Mouse (Mus musculus) lung, adult 2 months (tissue): ENCODE data around the gene N4bp1. TPM values are rescaled to one million over a fixed set of nuclear protein-coding genes. Genes with fewer than 3 reads are reported as not detected.

Source experiments
- DNase-seq: peaks from one replicate; pipeline ENCODE4 v3.0.0; 2022
- H3K4me1 ChIP-seq: fragments of 200-500 bp; 2 replicates; pipeline ENCODE4 v1.6.1; 2011; ENCODE audit warnings: low read length; ENCODE audit not compliant: control insufficient read depth, insufficient read depth
- H3K4me3 ChIP-seq: fragments of 200-500 bp; replicated peaks from 2 replicates; pipeline ENCODE3; 2011; ENCODE audit warnings: low read depth, mild to moderate bottlenecking, control low read depth, low read length; ENCODE audit errors: extremely low read depth
- CTCF ChIP-seq: fragments of 200-500 bp; IDR thresholded peaks from 2 replicates; pipeline ENCODE4 v1.5.1; 2011; ENCODE audit warnings: mild to moderate bottlenecking, low read length, control low read depth; ENCODE audit not compliant: insufficient read depth
- POLR2A ChIP-seq: fragments of 200-500 bp; IDR thresholded peaks from 2 replicates; pipeline ENCODE4 v1.6.1; 2011; ENCODE audit warnings: low read depth, mild to moderate bottlenecking, control low read depth, low read length, borderline replicate concordance; ENCODE audit errors: extremely low read depth
- WGBS: fragments of 180-500 bp; shearing (Covaris S2); methylation state at CpG from one replicate; pipeline ENCODE4 v1.1.7; 2018; 5-methylcytosine and 5-hydroxymethylcytosine counted together
- polyA plus RNA-seq: library from polyadenylated mRNA; depleted of rRNA; stranded (reverse); fragments of >200 nt; gene quantifications from 2 replicates; pipeline ENCODE4 v1.2.3, GENCODE M21; 2012; rRNA removed

Gene N4bp1
- polyA plus RNA-seq, 1 experiment = 18.9 TPM

DNA sequence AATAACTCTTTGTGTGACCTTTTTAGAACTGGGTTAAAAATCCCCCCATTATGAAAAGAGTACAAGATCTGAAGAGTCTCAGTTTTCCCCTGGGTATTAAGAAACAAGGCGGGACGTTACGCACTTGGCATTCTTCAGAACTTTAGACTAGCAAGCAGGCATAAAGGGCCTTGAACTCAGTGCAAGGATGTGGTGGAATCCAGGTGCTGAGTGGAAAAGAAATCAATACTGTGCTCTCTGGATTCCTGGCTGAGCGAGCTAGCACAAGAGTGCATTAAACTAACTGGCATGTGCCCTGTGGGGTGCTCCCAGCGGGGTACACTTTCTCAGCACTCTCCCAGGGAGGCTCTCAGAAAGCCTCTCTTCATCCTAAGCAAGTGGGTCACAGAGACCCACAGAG, 122.3 kb downstream of the N4bp1 start:
- no peak for DNase-seq
- TF ChIP-seq POLR2A = no peak
- TF ChIP-seq CTCF = no peak
- WGBS = 69% methylated on average over 5 of the region's 5 CpGs

DNA sequence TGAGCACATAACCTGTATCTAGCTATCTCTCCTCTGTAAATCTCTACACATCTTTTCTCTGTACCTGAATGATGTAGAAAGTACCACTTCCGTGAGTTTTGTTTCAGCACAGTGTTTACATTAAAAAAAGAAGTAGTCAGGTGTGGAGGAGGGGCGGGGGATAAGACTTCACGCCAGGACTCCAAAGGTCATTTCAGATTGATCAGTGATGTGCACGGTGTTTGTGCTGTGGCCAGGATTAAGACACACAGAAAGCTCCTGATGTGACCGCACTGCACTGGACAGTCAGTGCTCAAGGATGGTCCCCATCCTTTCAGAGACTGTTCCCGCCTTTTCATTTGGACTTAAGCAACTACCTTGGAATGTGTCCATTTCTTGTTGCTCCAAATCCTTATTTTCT, 124.3 kb downstream of the N4bp1 start:
- WGBS = 79% methylated on average over 6 of the region's 6 CpGs
- no peak for TF ChIP-seq POLR2A
- no peak for TF ChIP-seq CTCF
- DNase-seq = no peak

More for the DNA sequence above, 122.3 kb downstream of the N4bp1 start:
- Histone ChIP-seq H3K4me1 (peaks cover 10% of the 10 kb centered on the region), H3K4me3 (no peak overlapping the region)

DNA sequence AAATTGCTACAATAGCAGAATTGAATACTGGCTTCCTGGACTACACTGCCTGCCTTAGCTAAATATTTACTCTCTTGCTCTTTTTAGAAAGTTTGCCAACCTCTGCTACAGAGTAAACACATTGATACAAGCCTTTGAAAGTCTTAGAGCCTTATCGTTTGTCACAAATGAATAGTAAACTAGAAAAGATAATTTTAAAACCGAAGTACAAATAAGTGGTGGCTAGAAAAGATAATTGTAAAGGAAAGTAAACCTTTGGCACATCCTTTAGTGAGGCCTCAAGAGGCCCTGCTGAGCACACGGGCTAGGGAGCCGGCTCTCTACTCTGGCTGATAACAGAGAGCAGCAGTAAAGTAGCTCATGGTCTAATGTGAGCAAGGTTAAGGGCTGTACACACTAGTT, 126.0 kb downstream of the N4bp1 start:
- Histone ChIP-seq H3K4me1 (peaks cover 10% of the 10 kb centered on the region), H3K4me3 (no peak overlapping the region)
- no peak for DNase-seq
- 24% methylated on average over 4 of the region's 4 CpGs for whole genome bisulfite sequencing
- no peak for TF ChIP-seq CTCF
- no peak for TF ChIP-seq POLR2A

More for the DNA sequence above, 124.3 kb downstream of the N4bp1 start:
- peaks cover 10% of the 10 kb centered on the region for H3K4me1 ChIP-seq
- no peak overlapping the region for H3K4me3 ChIP-seq

DNA sequence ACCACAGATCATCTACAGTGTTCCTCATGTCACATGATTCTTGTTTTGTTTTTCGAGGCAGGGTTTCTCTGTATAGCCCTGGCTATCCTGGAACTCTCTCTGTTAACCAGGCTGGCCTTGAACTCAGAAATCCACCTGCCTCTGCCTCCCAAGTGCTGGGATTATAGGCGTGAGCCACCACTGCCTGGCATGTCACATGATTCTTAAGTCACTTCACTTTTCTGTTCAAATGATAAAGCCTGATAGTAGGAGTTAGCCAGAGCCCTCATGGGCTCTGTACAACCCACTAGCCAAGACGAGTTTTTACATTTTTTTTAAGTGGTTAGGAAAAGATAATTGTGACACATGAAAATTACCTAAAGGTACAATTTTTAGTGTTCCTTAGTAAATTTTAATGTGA, 126.4 kb downstream of the N4bp1 start:
- 45% methylated on average over 3 of the region's 3 CpGs for WGBS
- no peak for TF ChIP-seq CTCF
- no peak for TF ChIP-seq POLR2A
- DNase-seq = no peak
- Histone ChIP-seq H3K4me3 (no peak overlapping the region), H3K4me1 (peaks cover 10% of the 10 kb centered on the region)

Other genes starting within 250 kb of the N4bp1 start
- gene Gm10638, start 139.6 kb downstream of the N4bp1 start, polyA plus RNA-seq = 3.9 and 5.4 TPM in 2 replicates
- 21.3 and 27.5 TPM in 2 replicates for gene Siah1a, start 139.3 kb downstream of the N4bp1 start, polyA plus RNA-seq